Mouse (Mus musculus) yolk sac, embryonic 10.5 days (tissue): ENCODE results near the gene Slc16a11.

ENCODE experiments used
- DNase-seq: peaks from one replicate; pipeline ENCODE4 v3.0.0-alpha.2; 2017; ENCODE audit warnings: low spot score

Gene Slc16a11

GRCm38 (mm10) chr11:70225798-70226601 lies 13.4 kb downstream of the Slc16a11 start:
- DNase-seq, result no peak

GRCm38 (mm10) chr11:70226602-70226890 lies 14.0 kb downstream of the Slc16a11 start:
- DNase-seq, result no peak

- no peak for DNase-seq
Measured at GRCm38 (mm10) chr11:70227126-70227525, 14.6 kb downstream of the Slc16a11 start.

- no peak for DNase-seq
Measured at GRCm38 (mm10) chr11:70227661-70228245, 15.2 kb downstream of the Slc16a11 start.

- DNase-seq, result peak; percentile 74
Measured at GRCm38 (mm10) chr11:70228828-70229227, 16.3 kb downstream of the Slc16a11 start.

- no peak for DNase-seq
Measured at GRCm38 (mm10) chr11:70229260-70230010, 16.9 kb downstream of the Slc16a11 start, which contains the start of gene Bcl6b. Gene Bcl6b (minus strand): TSS chr11:70229798.

- DNase-seq, result peak; percentile 77
Measured at GRCm38 (mm10) chr11:70230239-70230727, 17.7 kb downstream of the Slc16a11 start.

- DNase-seq, result no peak
Measured at GRCm38 (mm10) chr11:70232546-70232945, 20.0 kb downstream of the Slc16a11 start.

GRCm38 (mm10) chr11:70233016-70233415 lies 20.5 kb downstream of the Slc16a11 start:
- no peak for DNase-seq

- DNase-seq, result no peak
Measured at GRCm38 (mm10) chr11:70234037-70234436, 21.5 kb downstream of the Slc16a11 start.

GRCm38 (mm10) chr11:70234497-70234896 lies 21.9 kb downstream of the Slc16a11 start:
- DNase-seq, result no peak

- DNase-seq, result peak; percentile 88
Measured at GRCm38 (mm10) chr11:70235254-70235900, 22.8 kb downstream of the Slc16a11 start.

- no peak for DNase-seq
Measured at GRCm38 (mm10) chr11:70236717-70237116, 24.2 kb downstream of the Slc16a11 start.

GRCm38 (mm10) chr11:70237457-70238167 lies 25.1 kb downstream of the Slc16a11 start, which contains the start of gene 0610010K14Rik:
Gene 0610010K14Rik (minus strand): TSS chr11:70237914.
- DNase-seq, result peak; percentile 98

- no peak for DNase-seq
Measured at GRCm38 (mm10) chr11:70238591-70239440, 26.3 kb downstream of the Slc16a11 start.

- peak; percentile 89 for DNase-seq
Measured at GRCm38 (mm10) chr11:70239541-70240279, 27.2 kb downstream of the Slc16a11 start, which contains the start of the genes Gm21988 and Rnasek. Gene Gm21988 (minus strand): TSS chr11:70239830. Gene Rnasek (minus strand): TSS chr11:70239842.

- DNase-seq, result no peak
Measured at GRCm38 (mm10) chr11:70242591-70242990, 30.0 kb downstream of the Slc16a11 start.

GRCm38 (mm10) chr11:70247136-70247845 lies 34.7 kb downstream of the Slc16a11 start:
- no peak for DNase-seq

- DNase-seq, result no peak
Measured at GRCm38 (mm10) chr11:70250150-70250549, 37.6 kb downstream of the Slc16a11 start.
